Mouse (Mus musculus): ENCODE measurements around the gene Thnsl2. TPM values are rescaled to one million over a fixed set of nuclear protein-coding genes. Genes with fewer than 3 reads are reported as not detected.

Gene Thnsl2
- polyA plus RNA-seq, 1 experiment from 2014 or later = 4.2 TPM

GRCm38 (mm10) chr6:71129071-71129470 lies 15.2 kb downstream of the Thnsl2 start:
- WGBS = 46% methylated on average over 4 of the region's 4 CpGs
- no peak overlapping the region for H3K4me2 ChIP-seq
- H3K27ac ChIP-seq = no peak overlapping the region
- no peak overlapping the region for H3K9ac ChIP-seq
- H3K9me3 ChIP-seq = no peaks in the 10 kb centered on the region
- 0 out of 2 replicates have a peak, but pooled peaks have one; percentile 9 for ATAC-seq (ENCODE audit: low FRiP score)
- no peaks in the 10 kb centered on the region for H3K27me3 ChIP-seq
- no peaks in the 10 kb centered on the region for H3K4me1 ChIP-seq (replicated peaks)
- no peak overlapping the region for H3K4me3 ChIP-seq
- no peaks in the 10 kb centered on the region for H3K36me3 ChIP-seq

GRCm38 (mm10) chr6:71126290-71126689 lies 17.9 kb downstream of the Thnsl2 start:
- ATAC-seq (ENCODE audit: low FRiP score) = no peak
- WGBS = 75% methylated on average over 3 of the region's 3 CpGs
- H3K27me3 ChIP-seq = no peaks in the 10 kb centered on the region
- H3K4me1 ChIP-seq (replicated peaks) = no peaks in the 10 kb centered on the region
- no peak overlapping the region for H3K4me2 ChIP-seq
- no peak overlapping the region for H3K27ac ChIP-seq
- no peaks in the 10 kb centered on the region for H3K36me3 ChIP-seq
- H3K9ac ChIP-seq = no peak overlapping the region
- no peaks in the 10 kb centered on the region for H3K9me3 ChIP-seq
- H3K4me3 ChIP-seq = no peak overlapping the region

GRCm38 (mm10) chr6:71125043-71125893 lies 19.0 kb downstream of the Thnsl2 start:
- H3K9me3 ChIP-seq = no peaks in the 10 kb centered on the region
- H3K36me3 ChIP-seq = no peaks in the 10 kb centered on the region
- no peaks in the 10 kb centered on the region for H3K4me1 ChIP-seq (replicated peaks)
- no peak overlapping the region for H3K27ac ChIP-seq
- no peak overlapping the region for H3K4me2 ChIP-seq
- no peaks in the 10 kb centered on the region for H3K27me3 ChIP-seq
- no peak overlapping the region for H3K4me3 ChIP-seq
- WGBS = 9% methylated on average over 3 of the region's 3 CpGs
- ATAC-seq (ENCODE audit: low FRiP score) = peak; percentile 40
- H3K9ac ChIP-seq = no peak overlapping the region

GRCm38 (mm10) chr6:71119577-71120254 lies 24.5 kb downstream of the Thnsl2 start:
- H3K4me1 ChIP-seq (replicated peaks) = no peaks in the 10 kb centered on the region
- ATAC-seq (ENCODE audit: low FRiP score) = no peak
- no peaks in the 10 kb centered on the region for H3K27me3 ChIP-seq
- H3K27ac ChIP-seq = no peak overlapping the region
- H3K4me2 ChIP-seq = no peak overlapping the region
- WGBS = 23% methylated on average over 8 of the region's 10 CpGs
- no peak overlapping the region for H3K9ac ChIP-seq
- no peaks in the 10 kb centered on the region for H3K9me3 ChIP-seq
- H3K4me3 ChIP-seq = no peak overlapping the region
- no peaks in the 10 kb centered on the region for H3K36me3 ChIP-seq

GRCm38 (mm10) chr6:71111419-71112113 lies 32.7 kb downstream of the Thnsl2 start:
- no peak for ATAC-seq (ENCODE audit: low FRiP score)
- no peaks in the 10 kb centered on the region for H3K36me3 ChIP-seq
- no peaks in the 10 kb centered on the region for H3K27me3 ChIP-seq
- H3K4me3 ChIP-seq = no peak overlapping the region
- no peak overlapping the region for H3K27ac ChIP-seq
- no peaks in the 10 kb centered on the region for H3K4me1 ChIP-seq (replicated peaks)
- no peaks in the 10 kb centered on the region for H3K9me3 ChIP-seq
- H3K4me2 ChIP-seq = no peak overlapping the region
- H3K9ac ChIP-seq = no peak overlapping the region
- 72% methylated on average over 11 of the region's 11 CpGs for WGBS

- ATAC-seq (ENCODE audit: low FRiP score) = no peak
- WGBS = 82% methylated on average over 19 of the region's 19 CpGs
- no peak overlapping the region for H3K4me3 ChIP-seq
- H3K4me2 ChIP-seq = no peak overlapping the region
- no peaks in the 10 kb centered on the region for H3K27me3 ChIP-seq
- H3K27ac ChIP-seq = no peak overlapping the region
- no peaks in the 10 kb centered on the region for H3K4me1 ChIP-seq (replicated peaks)
- H3K9ac ChIP-seq = no peak overlapping the region
- no peaks in the 10 kb centered on the region for H3K36me3 ChIP-seq
- no peaks in the 10 kb centered on the region for H3K9me3 ChIP-seq
These were observed 37.9 kb downstream of the Thnsl2 start for GRCm38 (mm10) chr6:71106170-71106945.

GRCm38 (mm10) chr6:71096126-71096525 lies 48.1 kb downstream of the Thnsl2 start:
- no peak for ATAC-seq (ENCODE audit: low FRiP score)
- no peaks in the 10 kb centered on the region for H3K9me3 ChIP-seq
- H3K36me3 ChIP-seq = no peaks in the 10 kb centered on the region
- WGBS = 82% methylated on average over 3 of the region's 3 CpGs
- no peaks in the 10 kb centered on the region for H3K27me3 ChIP-seq
- no peak overlapping the region for H3K4me3 ChIP-seq
- H3K4me2 ChIP-seq = no peak overlapping the region
- no peak overlapping the region for H3K9ac ChIP-seq
- no peaks in the 10 kb centered on the region for H3K4me1 ChIP-seq (replicated peaks)
- no peak overlapping the region for H3K27ac ChIP-seq

- no peak overlapping the region for H3K9ac ChIP-seq
- 69% methylated on average over 5 of the region's 5 CpGs for WGBS
- H3K36me3 ChIP-seq = no peaks in the 10 kb centered on the region
- H3K4me2 ChIP-seq = no peak overlapping the region
- H3K4me1 ChIP-seq (replicated peaks) = no peaks in the 10 kb centered on the region
- no peak overlapping the region for H3K4me3 ChIP-seq
- no peaks in the 10 kb centered on the region for H3K27me3 ChIP-seq
- H3K9me3 ChIP-seq = no peaks in the 10 kb centered on the region
- ATAC-seq (ENCODE audit: low FRiP score) = no peak
- 0 out of 2 replicates have a peak overlapping the region, but pooled peaks have one; percentile 4 for H3K27ac ChIP-seq
These were observed 49.5 kb downstream of the Thnsl2 start for GRCm38 (mm10) chr6:71094693-71095092.

GRCm38 (mm10) chr6:71093686-71094085 lies 50.6 kb downstream of the Thnsl2 start:
- Histone ChIP-seq H3K4me2 (no peak overlapping the region), H3K27ac (no peak overlapping the region), H3K4me3 (no peak overlapping the region), H3K9me3 (no peaks in the 10 kb centered on the region), H3K4me1 (replicated peaks) (no peaks in the 10 kb centered on the region), H3K27me3 (no peaks in the 10 kb centered on the region), H3K9ac (no peak overlapping the region), H3K36me3 (no peaks in the 10 kb centered on the region)
- 87% methylated on average over 6 of the region's 6 CpGs for WGBS
- ATAC-seq (ENCODE audit: low FRiP score) = no peak

GRCm38 (mm10) chr6:71090475-71090874 lies 53.8 kb downstream of the Thnsl2 start:
- Histone ChIP-seq H3K4me2 (no peak overlapping the region), H3K4me1 (replicated peaks) (no peaks in the 10 kb centered on the region), H3K4me3 (no peak overlapping the region), H3K9ac (no peak overlapping the region), H3K27ac (no peak overlapping the region), H3K36me3 (no peaks in the 10 kb centered on the region), H3K9me3 (no peaks in the 10 kb centered on the region), H3K27me3 (no peaks in the 10 kb centered on the region)
- no peak for ATAC-seq (ENCODE audit: low FRiP score)
- WGBS = 87% methylated on average over 5 of the region's 5 CpGs

GRCm38 (mm10) chr6:71089735-71090134 lies 54.5 kb downstream of the Thnsl2 start:
- H3K4me1 ChIP-seq (replicated peaks) = no peaks in the 10 kb centered on the region
- H3K27me3 ChIP-seq = no peaks in the 10 kb centered on the region
- H3K9me3 ChIP-seq = no peaks in the 10 kb centered on the region
- no peak for ATAC-seq (ENCODE audit: low FRiP score)
- H3K4me2 ChIP-seq = no peak overlapping the region
- WGBS = 86% methylated on average over 4 of the region's 4 CpGs
- no peaks in the 10 kb centered on the region for H3K36me3 ChIP-seq
- no peak overlapping the region for H3K9ac ChIP-seq
- H3K27ac ChIP-seq = no peak overlapping the region
- H3K4me3 ChIP-seq = no peak overlapping the region

GRCm38 (mm10) chr6:71088992-71089391 lies 55.2 kb downstream of the Thnsl2 start:
- H3K27ac ChIP-seq = no peak overlapping the region
- H3K9ac ChIP-seq = no peak overlapping the region
- 86% methylated on average over 4 of the region's 4 CpGs for WGBS
- no peak overlapping the region for H3K4me3 ChIP-seq
- ATAC-seq (ENCODE audit: low FRiP score) = no peak
- H3K4me2 ChIP-seq = no peak overlapping the region
- H3K36me3 ChIP-seq = no peaks in the 10 kb centered on the region
- no peaks in the 10 kb centered on the region for H3K4me1 ChIP-seq (replicated peaks)
- no peaks in the 10 kb centered on the region for H3K9me3 ChIP-seq
- no peaks in the 10 kb centered on the region for H3K27me3 ChIP-seq

Data from hindbrain, embryonic 13.5 days (tissue).